Mouse (Mus musculus) stomach, postnatal 0 days (tissue): ENCODE measurements around the gene St14.

Experiments used
- CTCF ChIP-seq: IDR thresholded peaks from 2 replicates; pipeline ENCODE4 v1.5.1; 2016; ENCODE audit warnings: antibody characterized with exemption, low read depth, mild to moderate bottlenecking, moderate library complexity
- EP300 ChIP-seq: optimal IDR thresholded peaks from 2 replicates; pipeline ENCODE3; 2016; ENCODE audit warnings: antibody characterized with exemption

GRCm38 (mm10) chr9:31117088-31117487 lies 14.6 kb downstream of the St14 start:
- TF ChIP-seq EP300: no peak
- no peak for TF ChIP-seq CTCF
